Mouse (Mus musculus): ENCODE results near the gene Slc35d2.

The Slc35d2 gene

GRCm38 (mm10) chr13:64128858-64129615, at the start of gene Slc35d2:
Slc35d2 (minus strand) TSS chr13:64129368.
- DNase-seq = peak; percentile 68 to 71

- DNase-seq = no peak
Observed at GRCm38 (mm10) chr13:64178000-64178399, 48.8 kb upstream of the Slc35d2 start.

- no peak for DNase-seq
Observed at GRCm38 (mm10) chr13:64169746-64170145, 40.6 kb upstream of the Slc35d2 start.

- DNase-seq = peak; percentile 13 to 21
Observed at GRCm38 (mm10) chr13:64163147-64163715, 34.1 kb upstream of the Slc35d2 start.

- DNase-seq = peak in 1 of 2 experiments; percentile 15
Observed at GRCm38 (mm10) chr13:64162626-64163025, 33.5 kb upstream of the Slc35d2 start.

GRCm38 (mm10) chr13:64161916-64162611, 32.9 kb upstream of the Slc35d2 start:
- DNase-seq = peak; percentile 26 to 35

GRCm38 (mm10) chr13:64161548-64161915, 32.4 kb upstream of the Slc35d2 start, which contains the start of gene Habp4:
Habp4 (plus strand) TSS chr13:64161824.
- peak; percentile 98 to 99 for DNase-seq

- no peak for DNase-seq
Observed at GRCm38 (mm10) chr13:64156966-64157365, 27.8 kb upstream of the Slc35d2 start.

- peak; percentile 76 to 81 for DNase-seq
Observed at GRCm38 (mm10) chr13:64155171-64155571, 26.0 kb upstream of the Slc35d2 start.

- DNase-seq = no peak
Observed at GRCm38 (mm10) chr13:64154651-64155050, 25.5 kb upstream of the Slc35d2 start.

- DNase-seq = peak; percentile 89 to 90
Observed at GRCm38 (mm10) chr13:64153751-64154267, 24.6 kb upstream of the Slc35d2 start.

GRCm38 (mm10) chr13:64153083-64153682, 24.0 kb upstream of the Slc35d2 start, which contains the start of gene Zfp367:
Zfp367 (minus strand) TSS chr13:64153202.
- DNase-seq = peak; percentile 98 to 99

GRCm38 (mm10) chr13:64152671-64153082, 23.5 kb upstream of the Slc35d2 start:
- DNase-seq = no peak

GRCm38 (mm10) chr13:64152241-64152669, 23.1 kb upstream of the Slc35d2 start:
- peak; percentile 82 to 87 for DNase-seq

GRCm38 (mm10) chr13:64150121-64150520, 21.0 kb upstream of the Slc35d2 start:
- no peak for DNase-seq

- DNase-seq = peak; percentile 78 to 87
Observed at GRCm38 (mm10) chr13:64129616-64130375, 628 bp upstream of the Slc35d2 start.

- DNase-seq = no peak
Observed at GRCm38 (mm10) chr13:64126316-64126715, 2.9 kb downstream of the Slc35d2 start.

GRCm38 (mm10) chr13:64124886-64125285, 4.3 kb downstream of the Slc35d2 start:
- peak; percentile 14 to 37 for DNase-seq

- peak; percentile 49 to 61 for DNase-seq
Observed at GRCm38 (mm10) chr13:64123491-64124188, 5.5 kb downstream of the Slc35d2 start.

GRCm38 (mm10) chr13:64120760-64121159, 8.4 kb downstream of the Slc35d2 start:
- no peak for DNase-seq

GRCm38 (mm10) chr13:64117442-64117841, 11.7 kb downstream of the Slc35d2 start:
- DNase-seq = no peak

Data from kidney, adult 8-10 months (tissue).